20 mouse cellular contexts compared by ENCODE assay signal in the genomic region with DNA sequence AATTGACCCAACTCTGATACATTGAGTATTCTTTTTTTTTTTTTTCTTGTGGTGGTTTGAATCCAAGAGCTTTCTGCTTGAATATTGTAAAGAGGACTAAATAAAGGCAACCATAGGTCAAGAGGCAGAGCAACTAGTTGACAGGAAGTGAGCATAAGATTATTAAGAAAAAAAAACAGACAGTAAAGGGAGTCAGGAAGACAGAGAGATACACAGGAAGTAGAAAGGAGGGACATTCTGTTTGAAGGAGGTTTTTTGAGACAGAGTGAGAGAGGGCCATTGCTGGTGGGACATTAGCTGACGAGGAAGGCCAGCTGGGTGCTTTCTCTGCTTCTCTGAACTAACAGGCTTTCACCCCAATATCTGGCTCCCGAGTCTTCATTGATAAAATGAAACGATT.
"Had no signal": no experiment of that assay in that cellular context is flagged by ENCODE, and none has a peak within 500 bp of the region (broad histone marks: within the 10 kb centered on the region; RNA-seq: fewer than 3 reads in every experiment).

No protein-coding gene starts in this region.

- DNase-seq: cerebellum, adult 8-10 months; cerebellum, adult 9-10 months; cerebellum, adult 9-11 months; cerebellum, postnatal 10 days; cerebellum, postnatal 14 days; cerebellum, postnatal 25 days; cerebellum, postnatal 36 days; embryo, embryonic 11 days; forebrain, postnatal 0 days; gastrocnemius, adult 2 months; gastrocnemius, postnatal 10 days; gastrocnemius, postnatal 14 days; gastrocnemius, postnatal 25 days; gastrocnemius, postnatal 36 days; heart, adult 18-20 months; heart, adult 2 months had no signal

- ATAC-seq: forebrain, embryonic 13.5 days; forebrain, embryonic 14.5 days; forebrain, embryonic 15.5 days; forebrain, embryonic 16.5 days; forebrain, postnatal 0 days had no signal
